15 mouse cellular contexts compared by ENCODE assay signal in genomic region chr16:7275901-7276300, GRCm38 (mm10).
DNase-seq lines count a peak whose midpoint lies in the region; ATAC-seq and TF ChIP-seq lines count a peak whose summit lies in the region.
"Had no signal": no experiment of that assay in that cellular context is flagged by ENCODE, and none has a peak within 500 bp of the region (broad histone marks: within the 10 kb centered on the region; RNA-seq: fewer than 3 reads in every experiment).

No protein-coding gene starts in this region.

- no peaks in the 10 kb centered on the region for H3K27me3 ChIP-seq in liver, embryonic 14.5 days (ENCODE audit: control insufficient read depth, insufficient read depth, low read length)
- H3K27me3 ChIP-seq: forebrain, embryonic 13.5 days; hindbrain, embryonic 15.5 days; limb, embryonic 13.5 days; neural tube, embryonic 15.5 days had no signal

- no peaks in the 10 kb centered on the region for H3K9me3 ChIP-seq in liver, embryonic 14.5 days (ENCODE audit: control insufficient read depth, low read length)
- no peaks in the 10 kb centered on the region for H3K9me3 ChIP-seq in ES-E14 (ENCODE audit: control insufficient read depth, insufficient read depth, low read depth, low read length)
- H3K9me3 ChIP-seq: forebrain, embryonic 13.5 days; hindbrain, embryonic 15.5 days; neural tube, embryonic 15.5 days had no signal

- peak overlapping the region; percentile 40; the same call in 1 of the 2 replicates for H3K27ac ChIP-seq in gastrocnemius, adult 2 months
- H3K27ac ChIP-seq in liver, embryonic 14.5 days, result no peak overlapping the region
- H3K27ac ChIP-seq in ES-E14 (ENCODE audit: insufficient read depth, low read depth, low read length, poor library complexity, severe bottlenecking), result no peak overlapping the region
- H3K27ac ChIP-seq: forebrain, embryonic 13.5 days; hindbrain, embryonic 15.5 days; limb, embryonic 13.5 days had no signal

- H3K4me3 ChIP-seq in gastrocnemius, adult 2 months, result no peak overlapping the region
- no peak overlapping the region for H3K4me3 ChIP-seq in liver, embryonic 14.5 days (ENCODE audit: insufficient read depth in 1 of 2, low read depth in 2 of 2, low read length in 2 of 2)
- no peak overlapping the region for H3K4me3 ChIP-seq in ES-E14 (ENCODE audit: insufficient read depth in 1 of 2, low read depth in 1 of 2, low read length in 2 of 2, poor library complexity in 1 of 2, severe bottlenecking in 1 of 2)
- H3K4me3 ChIP-seq: forebrain, embryonic 13.5 days; hindbrain, embryonic 15.5 days; limb, embryonic 13.5 days; neural tube, embryonic 15.5 days had no signal

- intact Hi-C loops in gastrocnemius, adult 2 months (cut with DNase I), result loop anchor here (2.0 to 5.0 kb wide), 2 partner anchors 139 to 227 kb away; no protein-coding TSS in a partner anchor
- intact Hi-C loops in gastrocnemius, postnatal 36 days (cut with DNase I), result loop anchor here (10.0 kb wide), 1 partner anchor 231 kb away; no protein-coding TSS in a partner anchor

- no peak for TF ChIP-seq EP300 in liver, embryonic 14.5 days (IDR thresholded peaks at IDR 0.05; ENCODE audit: low read depth)

- no peaks in the 10 kb centered on the region for H3K36me3 ChIP-seq in liver, embryonic 14.5 days (replicated peaks; ENCODE audit: control insufficient read depth, insufficient read depth, low read depth)
- no peaks in the 10 kb centered on the region for H3K36me3 ChIP-seq in ES-E14 (ENCODE audit: control insufficient read depth, insufficient read depth, low read length, poor library complexity, severe bottlenecking)
- H3K36me3 ChIP-seq: hindbrain, embryonic 15.5 days; limb, embryonic 13.5 days; neural tube, embryonic 15.5 days had no signal

- DNase-seq in gastrocnemius, adult 2 months, result no peak
- no peak for DNase-seq in gastrocnemius, postnatal 36 days
- no peak for DNase-seq in liver, embryonic 14.5 days (ENCODE audit: low read depth in 3 of 3, low spot score in 3 of 3)
- DNase-seq in liver (no peak), ES-E14 (ENCODE audit: low read depth, low spot score) (peak; percentile 22)
- DNase-seq in c-Kit-positive CD71-negative TER-119-negative erythroid progenitor cells, embryonic 14.5 days (ENCODE audit: low read depth), result peak; percentile 7
- DNase-seq: cerebellum, adult 8-10 months; kidney, postnatal 14 days; layer of hippocampus, postnatal 36 days had no signal

- ATAC-seq in liver, embryonic 14.5 days (ENCODE audit: insufficient read depth), result no peak
- no peak for ATAC-seq in megakaryocyte progenitor cell, adult 5-6 weeks (replicated peaks; ENCODE audit: poor library complexity)
- ATAC-seq in megakaryocyte, adult 5-6 weeks (ENCODE audit: poor library complexity, severe bottlenecking), result no peak
- ATAC-seq: forebrain, embryonic 13.5 days had no signal

- peak; percentile 77 for TF ChIP-seq CTCF in gastrocnemius, adult 2 months (IDR thresholded peaks at IDR 0.05)
- TF ChIP-seq CTCF in liver, embryonic 14.5 days (IDR thresholded peaks at IDR 0.05; ENCODE audit: low read depth), result peak; percentile 41; the same call in 1 of the 2 replicates

- no peak overlapping the region for H3K4me2 ChIP-seq in liver, embryonic 14.5 days (ENCODE audit: low read depth)
- H3K4me2 ChIP-seq: forebrain, embryonic 13.5 days; hindbrain, embryonic 15.5 days; limb, embryonic 13.5 days; neural tube, embryonic 15.5 days had no signal

- no peak overlapping the region for H3K9ac ChIP-seq in liver, embryonic 14.5 days (replicated peaks)
- no peak overlapping the region for H3K9ac ChIP-seq in ES-E14 (ENCODE audit: insufficient read depth, low read depth, low read length, poor library complexity, severe bottlenecking)
- H3K9ac ChIP-seq: forebrain, embryonic 13.5 days; hindbrain, embryonic 15.5 days; limb, embryonic 13.5 days; neural tube, embryonic 15.5 days had no signal

- in situ Hi-C loops in ES-E14 (cut with MboI; ENCODE audit: low sequenced_read_pairs in 2 of 2, unreplicated experiment in 2 of 2), result no loop called here

- 11% methylated on average over 1 of the region's 1 CpGs for WGBS in liver, embryonic 14.5 days (ENCODE audit: insufficient replicate concordance)

- no peaks in the 10 kb centered on the region for H3K4me1 ChIP-seq in liver, embryonic 14.5 days (replicated peaks; ENCODE audit: control insufficient read depth in 2 of 2, insufficient read depth in 2 of 2, low read length in 1 of 2)
- H3K4me1 ChIP-seq in ES-E14 (ENCODE audit: control insufficient read depth in 2 of 2, insufficient read depth in 2 of 2, low read length in 2 of 2, poor library complexity in 1 of 2), result no peaks in the 10 kb centered on the region
- H3K4me1 ChIP-seq: forebrain, embryonic 13.5 days; hindbrain, embryonic 15.5 days had no signal

TF ChIP-seq in ES-E14, 5 proteins besides CTCF, POLR2A, EP300 and RAD21:
- TF ChIP-seq ZC3H11A (IDR thresholded peaks at IDR 0.05; ENCODE audit: borderline replicate concordance, low read depth, low read length), result peak; percentile 44
- TF ChIP-seq ZNF384 (IDR thresholded peaks at IDR 0.05; ENCODE audit: low read depth, low read length), result no peak

Comparison
In these comparisons a context has a peak if more than half of its experiments do, and no peak if none do; other contexts are left out.
1. DNase-seq: peak in ES-E14 (single experiment) and c-Kit-positive CD71-negative TER-119-negative erythroid progenitor cells, embryonic 14.5 days (single experiment); none in gastrocnemius, adult 2 months (single experiment), gastrocnemius, postnatal 36 days (0 of 2), liver, embryonic 14.5 days (0 of 3) and liver (single experiment).